Mouse (Mus musculus): ENCODE data around the gene Aarsd1.

DNA sequence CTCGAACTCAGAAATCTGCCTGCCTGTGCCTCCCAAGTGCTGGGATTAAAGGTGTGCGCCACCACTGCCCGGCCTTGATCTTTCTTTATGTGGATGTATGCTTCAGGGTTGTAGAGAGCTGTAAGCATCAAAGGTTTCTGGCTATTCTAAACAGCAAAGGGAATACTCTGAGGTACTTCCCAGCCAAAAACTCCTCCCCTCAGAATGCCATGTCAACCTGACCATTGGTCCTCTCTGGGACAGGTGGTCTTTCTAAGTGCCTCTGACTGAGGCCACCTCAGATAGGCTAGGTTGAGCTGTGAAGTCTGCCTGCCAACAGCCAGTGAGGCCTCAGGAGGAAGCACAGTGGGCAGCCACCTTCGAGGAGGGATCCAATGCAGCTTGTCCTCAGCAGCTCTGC is 31.5 kb upstream of the Aarsd1 start:
- TF ChIP-seq EP300 (IDR thresholded peaks at IDR 0.05) (no peak), CTCF (IDR thresholded peaks at IDR 0.05) (no peak)
